Mouse (Mus musculus): ENCODE measurements around the gene L2hgdh.

DNA sequence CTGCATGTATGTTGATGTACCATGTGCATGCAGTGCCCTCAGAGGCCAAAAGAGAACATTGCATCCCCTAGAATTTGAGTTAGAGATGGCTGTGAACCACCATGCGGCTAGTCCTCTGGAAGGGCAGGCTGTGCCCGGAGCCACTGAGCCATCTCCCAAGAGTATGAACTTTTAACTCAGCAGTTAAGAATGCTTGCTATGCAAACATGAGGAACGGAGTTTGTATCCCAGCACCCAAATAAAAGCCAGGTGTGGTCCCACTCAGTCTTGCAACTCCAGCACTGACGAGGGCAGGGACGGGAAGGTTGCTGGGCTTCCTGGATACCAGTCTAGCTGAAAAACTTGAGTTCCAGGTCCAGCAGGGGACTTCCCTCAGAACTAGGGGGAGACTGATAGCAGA, 17.3 kb upstream of the L2hgdh start:
- no peak for TF ChIP-seq CTCF (IDR thresholded peaks at IDR 0.05; ENCODE audit: low read depth, low read length)
- no peak for TF ChIP-seq POLR2AphosphoS5 (IDR thresholded peaks at IDR 0.05; ENCODE audit: insufficient replicate concordance, low read depth, low read length)

Data from G1E (cell line).